Mouse (Mus musculus) c-Kit-positive CD71-negative TER-119-negative erythroid progenitor cells, embryonic 14.5 days (primary cell): ENCODE measurements around the gene Fgd5.
"Not testable (repeated sequence)": the region's sequence is repeated elsewhere in the genome, so short reads cannot be mapped to it uniquely, and the experiment has no call there.

Source experiments
- DNase-seq: peaks from one replicate; pipeline ENCODE4 v3.0.0-alpha.2; 2013; ENCODE audit warnings: low read depth

The Fgd5 gene

GRCm38 (mm10) chr6:92067146-92067790, 88.6 kb downstream of the Fgd5 start:
- DNase-seq, result peak; percentile 42

GRCm38 (mm10) chr6:92071121-92071839, 92.6 kb downstream of the Fgd5 start:
- DNase-seq, result no peak

- no peak for DNase-seq
Observed at GRCm38 (mm10) chr6:92080730-92081129, 102.1 kb downstream of the Fgd5 start.

GRCm38 (mm10) chr6:92082756-92083155, 104.1 kb downstream of the Fgd5 start:
- no peak for DNase-seq

- DNase-seq, result no peak
Observed at GRCm38 (mm10) chr6:92084932-92085331, 106.3 kb downstream of the Fgd5 start.

GRCm38 (mm10) chr6:92089141-92089540, 110.5 kb downstream of the Fgd5 start:
- not testable (repeated sequence) for DNase-seq

GRCm38 (mm10) chr6:92089982-92090381, 111.3 kb downstream of the Fgd5 start:
- DNase-seq, result no peak

GRCm38 (mm10) chr6:92090497-92090896, 111.8 kb downstream of the Fgd5 start:
- no peak for DNase-seq

GRCm38 (mm10) chr6:92091130-92091591, 112.5 kb downstream of the Fgd5 start, which contains the start of gene Nr2c2:
Nr2c2 (plus strand) TSS chr6:92091390.
- DNase-seq, result peak; percentile 63

- DNase-seq, result peak; percentile 97
Observed at GRCm38 (mm10) chr6:92091767-92092489, 113.2 kb downstream of the Fgd5 start.

GRCm38 (mm10) chr6:92092737-92093136, 114.1 kb downstream of the Fgd5 start:
- DNase-seq, result no peak

- no peak for DNase-seq
Observed at GRCm38 (mm10) chr6:92093869-92094268, 115.2 kb downstream of the Fgd5 start.

GRCm38 (mm10) chr6:92100679-92101360, 122.1 kb downstream of the Fgd5 start:
- DNase-seq, result no peak

GRCm38 (mm10) chr6:92124547-92124946, 145.9 kb downstream of the Fgd5 start:
- no peak for DNase-seq
